Mouse (Mus musculus) small intestine, adult 2 months (tissue): ENCODE results near the gene Lmx1b.

ENCODE experiments used
- CTCF ChIP-seq: fragments of 200-500 bp; IDR thresholded peaks from 2 replicates; pipeline ENCODE4 v1.5.1; 2012; ENCODE audit warnings: low read depth, mild to moderate bottlenecking, control low read depth, inconsistent platforms, low read length, moderate library complexity, mixed read lengths; ENCODE audit not compliant: insufficient replicate concordance, insufficient read length; ENCODE audit errors: extremely low read depth
- POLR2A ChIP-seq: fragments of 200-500 bp; IDR thresholded peaks from 2 replicates; pipeline ENCODE4 v1.6.1; 2012; ENCODE audit warnings: low read depth, mild to moderate bottlenecking, control low read depth, inconsistent platforms, low read length, moderate library complexity

GRCm38 (mm10) chr2:33666388-33666945 lies 26.2 kb upstream of the Lmx1b start:
- TF ChIP-seq CTCF (no peak), POLR2A (no peak)
